Mouse (Mus musculus) CH12.LX (cell line): ENCODE measurements around the gene Shmt1. TPM values are rescaled to one million over a fixed set of nuclear protein-coding genes. Genes with fewer than 3 reads are reported as not detected.

Experiments used
- DNase-seq: peaks from one replicate; pipeline ENCODE4 v3.0.0-alpha.2; 2013; ENCODE audit errors: extremely low read depth
- H3K27ac ChIP-seq: 2 replicates; pipeline ENCODE4 v1.5.1; 2012; ENCODE audit warnings: low read depth, mild to moderate bottlenecking, control low read depth, moderate library complexity; ENCODE audit not compliant: insufficient read depth
- H3K27me3 ChIP-seq: replicated peaks from 2 replicates; pipeline ENCODE3; 2012; ENCODE audit warnings: inconsistent platforms
- H3K36me3 ChIP-seq, 2 experiments: replicated peaks in 1 of 2; 2 replicates each; pipeline versions ENCODE3 to v1.6.1; 2012; ENCODE audit warnings: inconsistent platforms in 1 of 2, low read length in 1 of 2, mild to moderate bottlenecking in 1 of 2, mixed read lengths in 1 of 2, moderate library complexity in 1 of 2; ENCODE audit not compliant: control insufficient read depth in 1 of 2, insufficient read depth in 1 of 2
- H3K4me1 ChIP-seq, 2 experiments: 2 replicates each; pipeline ENCODE4 v1.6.1; 2012; ENCODE audit warnings: inconsistent platforms in 1 of 2, moderate library complexity in 1 of 2; ENCODE audit not compliant: insufficient read depth in 2 of 2, control insufficient read depth in 1 of 2
- H3K4me2 ChIP-seq: 2 replicates; pipeline ENCODE4 v1.6.1; 2012; ENCODE audit warnings: low read depth, mild to moderate bottlenecking, control low read depth; ENCODE audit not compliant: poor library complexity, insufficient read depth, severe bottlenecking
- H3K4me3 ChIP-seq, 3 experiments: fragments of 150-350 bp in 1 of 3; sonication (generic) in 1 of 3; replicated peaks in 1 of 3; 2 replicates each; pipeline versions ENCODE3 to v1.5.1; 2011 to 2012; ENCODE audit warnings: low read depth in 2 of 3, low read length in 2 of 3, mild to moderate bottlenecking in 2 of 3, moderate library complexity in 2 of 3, control low read depth in 1 of 3, improper control_type of control experiment in 1 of 3, inconsistent platforms in 1 of 3, mixed read lengths in 1 of 3; ENCODE audit not compliant: poor library complexity in 1 of 3
- H3K79me2 ChIP-seq: replicated peaks from 2 replicates; pipeline ENCODE4 v1.6.1; 2012; ENCODE audit warnings: mild to moderate bottlenecking, moderate library complexity; ENCODE audit not compliant: control insufficient read depth, poor library complexity, insufficient read depth, severe bottlenecking; ENCODE audit errors: extremely low read depth
- H3K9ac ChIP-seq: 2 replicates; pipeline ENCODE4 v1.6.1; 2012; ENCODE audit warnings: low read depth, mild to moderate bottlenecking, control low read depth, moderate library complexity; ENCODE audit not compliant: insufficient read depth
- H3K9me3 ChIP-seq: replicated peaks from 2 replicates; pipeline ENCODE3; 2012; ENCODE audit warnings: low read length, inconsistent platforms, mixed read lengths
- BHLHE40 ChIP-seq: IDR thresholded peaks from 2 replicates; pipeline ENCODE4 v1.6.1; 2011; ENCODE audit warnings: mild to moderate bottlenecking, low read depth, low read length, improper control_type of control experiment
- CTCF ChIP-seq, 2 experiments: IDR thresholded peaks in 1 of 2; conservative IDR thresholded peaks in 1 of 2; 2 replicates each; pipeline ENCODE4 v1.5.1; 2011 to 2012; ENCODE audit warnings: low read depth in 2 of 2, low read length in 2 of 2, improper control_type of control experiment in 1 of 2, inconsistent platforms in 1 of 2, mild to moderate bottlenecking in 1 of 2, moderate library complexity in 1 of 2
- E2F4 ChIP-seq: IDR thresholded peaks from 2 replicates; pipeline ENCODE4 v1.6.1; 2011; ENCODE audit warnings: low read depth, low read length, improper control_type of control experiment; ENCODE audit not compliant: insufficient replicate concordance
- ETS1 ChIP-seq: conservative IDR thresholded peaks from 2 replicates; pipeline ENCODE4 v1.6.1; 2012; ENCODE audit warnings: low read depth, mild to moderate bottlenecking, inconsistent platforms, low read length, improper control_type of control experiment, moderate library complexity
- IRF4 ChIP-seq: IDR thresholded peaks from 2 replicates; pipeline ENCODE4 v1.6.1; 2014; ENCODE audit warnings: low read depth, mild to moderate bottlenecking, inconsistent platforms, low read length, improper control_type of control experiment
- JUN ChIP-seq: IDR thresholded peaks from 2 replicates; pipeline ENCODE4 v1.6.1; 2011; ENCODE audit warnings: low read depth, mild to moderate bottlenecking, low read length, improper control_type of control experiment, moderate library complexity; ENCODE audit not compliant: insufficient read depth
- KAT2A ChIP-seq: IDR thresholded peaks from 2 replicates; pipeline ENCODE4 v1.6.1; 2012; ENCODE audit warnings: low read length, improper control_type of control experiment, inconsistent platforms; ENCODE audit not compliant: insufficient replicate concordance
- MXI1 ChIP-seq: IDR thresholded peaks from 2 replicates; pipeline ENCODE4 v1.6.1; 2011; ENCODE audit warnings: mild to moderate bottlenecking, low read depth, low read length, improper control_type of control experiment
- NRF1 ChIP-seq: IDR thresholded peaks from 2 replicates; pipeline ENCODE4 v1.6.1; 2014; ENCODE audit warnings: low read depth, mild to moderate bottlenecking, inconsistent platforms, low read length, improper control_type of control experiment, moderate library complexity
- RCOR1 ChIP-seq: conservative IDR thresholded peaks from 2 replicates; pipeline ENCODE4 v1.6.1; 2012; ENCODE audit warnings: low read depth, mild to moderate bottlenecking, inconsistent platforms, low read length, improper control_type of control experiment
- SMC3 ChIP-seq: IDR thresholded peaks from 2 replicates; pipeline ENCODE4 v1.6.1; 2011; ENCODE audit warnings: low read depth, low read length, improper control_type of control experiment
- TBP ChIP-seq: conservative IDR thresholded peaks from 2 replicates; pipeline ENCODE4 v1.6.1; 2011; ENCODE audit warnings: low read depth, low read length, improper control_type of control experiment
- USF1 ChIP-seq: IDR thresholded peaks from 2 replicates; pipeline ENCODE4 v1.6.1; 2014; ENCODE audit warnings: low read depth, mild to moderate bottlenecking, inconsistent platforms, low read length, improper control_type of control experiment
- USF2 ChIP-seq: conservative IDR thresholded peaks from 2 replicates; pipeline ENCODE4 v1.6.1; 2011; ENCODE audit warnings: low read depth, low read length, improper control_type of control experiment
- ZC3H11A ChIP-seq: IDR thresholded peaks from 2 replicates; pipeline ENCODE4 v1.6.1; 2012; ENCODE audit warnings: low read depth, mild to moderate bottlenecking, inconsistent platforms, low read length, improper control_type of control experiment
- dilution Hi-C: fragments of 300-500 bp; cut with MboI; formaldehyde crosslinking; loops from 2 replicates; pipeline ENCODE4 v1.14.3; 2020; ENCODE audit warnings: low sequenced_read_pairs; ENCODE audit not compliant: extremely low pct_unique_long_range_greater_than_20kb, extremely low pct_ligation_motif_present
- in situ Hi-C: fragments of 300-500 bp; cut with MboI; formaldehyde crosslinking; loops from 3 replicates; pipeline ENCODE4 v1.14.3; 2019; ENCODE audit warnings: low sequenced_read_pairs, low pct_ligation_motif_present, low pct_unique_long_range_greater_than_20kb, mixed read lengths
- polyA plus RNA-seq: library from polyadenylated mRNA; unstranded; fragments of >175 nt; gene quantifications from 2 replicates; pipeline ENCODE4 v1.2.1, GENCODE M21; 2012; ENCODE audit warnings: low read depth; ENCODE audit not compliant: insufficient read length
- total RNA-seq, 2 experiments: library from RNA; depleted of rRNA; stranded (reverse); fragments of 300-350 nt in 1 of 2; fragments of >200 nt in 1 of 2; gene quantifications; 2 replicates each; pipeline ENCODE4 v1.2.3; 2012 to 2014

The Shmt1 gene
- total and polyA plus RNA-seq, 3 experiments: 136 to 197 (median 178) TPM

GRCm38 (mm10) chr11:60825191-60825590 is 13.7 kb upstream of the Shmt1 start:
- H3K79me2 ChIP-seq: no peaks in the 10 kb centered on the region
- no peak overlapping the region for H3K4me2 ChIP-seq
- no peak overlapping the region for H3K4me3 ChIP-seq
- peaks cover 16% of the 10 kb centered on the region for H3K27me3 ChIP-seq
- no peaks in the 10 kb centered on the region for H3K36me3 ChIP-seq
- DNase-seq: no peak
- no peak overlapping the region for H3K27ac ChIP-seq
- TF ChIP-seq ZC3H11A: no peak
- no peak for TF ChIP-seq E2F4
- no peak for TF ChIP-seq NRF1
- TF ChIP-seq JUN: no peak
- TF ChIP-seq SMC3: no peak
- TF ChIP-seq BHLHE40: no peak
- peaks cover 3% of the 10 kb centered on the region for H3K9me3 ChIP-seq
- dilution Hi-C loops: no loop called here
- in situ Hi-C loops: no loop called here
- no peak overlapping the region for H3K9ac ChIP-seq
- peaks cover 0 to 9% of the 10 kb centered on the region in 2 experiments; a peak in 2 of 4 replicates for H3K4me1 ChIP-seq

GRCm38 (mm10) chr11:60823771-60824170 is 12.3 kb upstream of the Shmt1 start:
- in situ Hi-C loops (no loop called here), dilution Hi-C loops (no loop called here)
- no peak overlapping the region for H3K4me2 ChIP-seq
- H3K9me3 ChIP-seq: peaks cover 3% of the 10 kb centered on the region
- no peak overlapping the region for H3K4me3 ChIP-seq
- H3K4me1 ChIP-seq: peaks cover 0 to 9% of the 10 kb centered on the region in 2 experiments; a peak in 2 of 4 replicates
- TF ChIP-seq USF2: no peak
- TF ChIP-seq TBP: no peak
- TF ChIP-seq RCOR1: no peak
- TF ChIP-seq ETS1: no peak
- TF ChIP-seq JUN: no peak
- TF ChIP-seq USF1: no peak
- no peak for TF ChIP-seq IRF4
- no peak for TF ChIP-seq KAT2A
- no peak for TF ChIP-seq MXI1
- no peak for TF ChIP-seq BHLHE40
- no peak for TF ChIP-seq CTCF (conservative IDR thresholded peaks at IDR 0.05 in 1 of 2, IDR thresholded peaks at IDR 0.05 in 1 of 2; ENCODE audit: low read depth in 2 of 2, low read length in 2 of 2)
- no peaks in the 10 kb centered on the region for H3K79me2 ChIP-seq
- peaks cover 21% of the 10 kb centered on the region for H3K27me3 ChIP-seq
- DNase-seq: no peak
- no peak overlapping the region for H3K9ac ChIP-seq
- no peak overlapping the region for H3K27ac ChIP-seq
- no peaks in the 10 kb centered on the region for H3K36me3 ChIP-seq
